Mouse (Mus musculus) kidney, adult 18-20 months (tissue): ENCODE results near the gene Msi2.

Experiments used
- DNase-seq: peaks from one replicate; pipeline ENCODE4 v3.0.0; 2021

Gene Msi2

DNA sequence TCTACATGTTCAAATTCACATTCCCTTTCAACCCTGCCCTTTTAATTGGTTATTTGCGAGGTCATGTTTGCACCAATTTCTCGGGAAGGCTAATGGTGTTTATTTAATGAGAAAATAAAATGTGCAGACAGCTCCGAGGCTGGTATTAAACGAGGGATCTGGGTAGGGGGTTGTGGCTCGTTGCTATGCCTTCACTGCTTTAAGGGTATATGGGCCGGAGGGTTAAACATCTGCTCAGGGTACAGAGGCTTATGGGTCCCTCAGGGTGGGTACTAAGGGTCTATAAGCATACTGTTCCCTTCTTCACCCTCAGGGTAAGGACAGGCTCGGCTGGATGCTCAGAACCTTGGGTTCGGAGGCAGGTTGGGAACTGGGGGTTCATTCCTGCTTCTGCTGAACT, 245.6 kb downstream of the Msi2 start:
- DNase-seq = no peak

DNA sequence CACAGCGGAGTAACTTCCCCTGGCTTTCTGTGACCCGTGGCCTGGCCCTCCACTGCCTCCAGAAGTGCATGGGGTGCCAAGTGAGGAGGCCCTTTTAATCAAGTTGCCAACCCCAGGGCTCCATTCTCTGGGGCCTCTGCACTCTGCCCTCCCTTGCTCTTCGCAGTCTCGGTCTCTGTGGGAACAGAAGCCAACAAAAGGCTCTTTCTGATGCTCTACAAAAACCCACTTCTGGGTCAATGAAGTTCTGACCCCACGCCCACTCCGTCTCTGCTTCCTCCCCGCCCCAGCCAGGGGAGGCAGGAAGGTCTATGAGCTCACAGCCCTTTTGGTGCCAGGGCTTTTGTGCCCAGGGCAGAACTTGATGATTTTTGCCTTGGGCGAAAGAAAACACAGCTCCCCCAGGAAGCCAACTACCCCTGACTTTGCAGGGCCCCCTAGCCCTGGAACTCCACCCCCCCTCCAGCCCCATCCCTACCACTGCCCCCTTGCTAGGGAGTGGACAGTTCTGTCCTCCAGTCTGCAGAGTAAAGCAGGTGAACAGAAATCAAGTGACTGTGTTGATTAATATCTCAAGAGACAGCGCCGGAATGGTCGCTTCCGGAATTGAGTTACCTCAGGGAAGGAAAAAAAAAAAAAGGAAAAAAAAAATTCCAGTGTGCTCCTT, 246.2 kb downstream of the Msi2 start:
- peak; percentile 27 for DNase-seq

DNA sequence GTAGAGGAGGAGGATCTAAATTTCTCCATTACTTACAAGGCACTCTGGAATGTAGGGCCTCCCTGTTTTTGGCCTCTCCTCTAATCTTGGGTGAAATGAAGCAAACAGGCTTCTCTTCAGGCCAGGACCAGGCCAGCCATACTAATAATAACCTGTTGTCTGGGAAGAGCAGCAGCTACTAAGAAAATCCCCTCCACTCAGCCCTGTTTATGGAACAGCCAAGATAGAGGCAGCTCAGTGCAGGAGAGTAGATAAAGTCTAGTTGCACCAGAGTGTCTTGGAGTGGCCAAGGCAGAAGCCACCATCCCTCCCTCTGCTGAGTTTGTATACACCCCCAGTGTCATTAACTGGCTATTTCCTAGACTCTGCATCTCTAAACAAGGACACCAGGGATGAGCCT, 247.7 kb downstream of the Msi2 start:
- no peak for DNase-seq

DNA sequence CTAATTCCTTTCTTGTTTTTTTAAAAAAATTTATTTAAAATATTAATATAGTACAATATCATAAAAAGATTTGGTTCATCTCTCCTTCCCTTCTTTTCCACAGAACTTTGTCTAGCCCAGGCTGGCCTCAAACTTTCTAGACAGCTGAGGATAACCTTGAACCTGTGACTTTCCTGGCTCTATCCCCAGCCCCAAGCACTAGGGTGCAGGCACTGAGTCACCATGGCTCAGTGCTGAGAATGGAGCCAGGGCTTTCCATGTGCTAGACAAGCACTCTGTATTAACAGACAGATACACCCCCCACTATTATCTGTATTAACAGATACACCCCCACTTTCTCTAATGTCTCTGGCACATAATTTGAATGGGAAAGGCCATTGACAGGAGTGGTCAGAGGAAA, 249.3 kb downstream of the Msi2 start:
- no peak for DNase-seq

DNA sequence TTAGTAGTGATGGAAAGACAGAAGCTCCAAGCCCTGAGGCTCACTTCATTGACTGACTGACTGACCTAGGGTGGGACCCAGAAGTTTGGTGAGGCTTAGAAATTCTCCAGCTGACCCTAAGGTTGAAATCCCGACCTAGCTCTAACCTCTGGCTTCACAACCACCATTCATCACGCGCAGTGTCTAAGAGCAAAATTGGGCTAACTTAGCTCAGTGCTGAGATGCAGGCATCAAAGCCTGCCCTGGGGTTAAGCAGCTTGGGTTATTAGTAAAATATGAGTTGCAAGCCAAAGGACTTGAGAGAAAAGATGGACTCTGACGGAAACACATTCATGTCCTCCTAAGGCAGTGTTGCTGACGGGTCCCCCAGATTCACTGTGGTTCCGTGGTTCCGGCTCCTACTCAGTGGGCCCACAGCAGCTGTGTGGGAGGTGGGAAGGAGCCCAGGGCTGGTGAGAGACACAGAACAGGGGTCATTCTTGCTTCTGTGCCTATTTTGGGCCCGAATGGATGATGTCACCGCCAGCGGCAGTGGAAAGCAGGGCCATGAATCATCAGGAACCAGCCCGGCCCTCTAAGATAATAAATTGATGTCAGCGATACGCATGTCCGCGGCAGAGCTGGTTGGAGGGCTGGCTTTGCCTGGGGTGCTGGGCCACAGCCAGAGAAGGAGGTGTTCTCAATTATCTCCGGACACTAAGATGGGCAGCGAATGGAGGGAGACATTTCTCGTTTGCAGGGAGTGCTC, 250.6 kb downstream of the Msi2 start:
- DNase-seq = peak; percentile 61

DNA sequence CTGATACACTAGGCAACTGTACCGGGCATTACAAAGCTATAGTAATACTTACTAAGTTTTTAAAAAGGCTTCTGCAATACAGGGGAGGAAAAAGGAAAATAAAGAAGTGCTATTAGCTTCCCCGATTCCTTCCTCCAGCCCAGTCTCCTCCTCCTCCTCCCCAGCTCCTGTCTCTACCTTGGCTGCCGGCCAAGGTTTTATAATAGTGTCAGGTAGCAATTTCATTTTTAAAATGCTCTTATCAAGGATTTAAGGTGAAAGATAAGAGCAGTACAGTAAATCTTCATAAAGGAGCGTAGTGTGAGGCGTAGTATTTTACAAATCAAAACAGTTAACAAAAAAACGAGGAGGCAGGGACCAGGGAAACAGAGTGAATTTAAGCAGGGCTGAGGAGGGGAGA, 254.4 kb downstream of the Msi2 start:
- DNase-seq = no peak

DNA sequence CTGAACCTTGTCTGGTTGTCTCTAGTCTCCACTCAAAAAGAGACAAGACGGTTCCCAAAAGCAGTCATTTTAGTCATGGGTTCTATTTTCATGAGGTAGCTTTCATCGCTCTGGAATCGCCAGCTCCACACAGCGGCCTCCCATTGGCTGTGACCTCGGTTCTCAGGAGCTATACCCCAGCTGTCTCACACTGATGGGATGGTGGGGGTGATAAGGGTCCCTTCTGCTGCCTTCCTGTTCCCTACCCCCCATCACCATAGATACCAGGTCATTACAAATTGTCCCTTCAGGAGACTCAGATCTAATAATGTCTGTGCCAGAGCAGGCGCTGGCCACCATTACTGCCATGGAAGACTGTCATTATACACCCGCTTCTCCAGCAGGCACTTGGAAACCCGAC, 255.5 kb downstream of the Msi2 start:
- DNase-seq = no peak

DNA sequence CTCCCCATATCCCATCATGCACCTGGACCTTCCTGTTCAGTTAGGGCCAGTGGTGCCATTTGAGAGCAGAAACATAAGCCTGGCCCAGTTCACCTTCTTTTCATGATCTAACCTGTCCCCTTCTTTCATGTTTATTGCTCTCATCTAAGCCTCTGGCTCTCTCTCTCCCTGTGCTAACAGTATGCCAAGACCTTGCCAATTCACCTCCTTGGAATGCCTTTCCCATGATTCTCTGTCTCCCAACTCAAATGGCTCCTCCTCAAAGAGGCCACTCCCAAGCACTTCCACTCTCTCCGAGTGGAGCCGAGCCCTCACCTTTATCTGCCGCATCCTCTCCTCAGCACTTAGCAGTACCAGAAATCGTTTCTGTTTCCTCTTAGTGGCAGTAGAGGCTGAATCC, 256.7 kb downstream of the Msi2 start:
- no peak for DNase-seq

DNA sequence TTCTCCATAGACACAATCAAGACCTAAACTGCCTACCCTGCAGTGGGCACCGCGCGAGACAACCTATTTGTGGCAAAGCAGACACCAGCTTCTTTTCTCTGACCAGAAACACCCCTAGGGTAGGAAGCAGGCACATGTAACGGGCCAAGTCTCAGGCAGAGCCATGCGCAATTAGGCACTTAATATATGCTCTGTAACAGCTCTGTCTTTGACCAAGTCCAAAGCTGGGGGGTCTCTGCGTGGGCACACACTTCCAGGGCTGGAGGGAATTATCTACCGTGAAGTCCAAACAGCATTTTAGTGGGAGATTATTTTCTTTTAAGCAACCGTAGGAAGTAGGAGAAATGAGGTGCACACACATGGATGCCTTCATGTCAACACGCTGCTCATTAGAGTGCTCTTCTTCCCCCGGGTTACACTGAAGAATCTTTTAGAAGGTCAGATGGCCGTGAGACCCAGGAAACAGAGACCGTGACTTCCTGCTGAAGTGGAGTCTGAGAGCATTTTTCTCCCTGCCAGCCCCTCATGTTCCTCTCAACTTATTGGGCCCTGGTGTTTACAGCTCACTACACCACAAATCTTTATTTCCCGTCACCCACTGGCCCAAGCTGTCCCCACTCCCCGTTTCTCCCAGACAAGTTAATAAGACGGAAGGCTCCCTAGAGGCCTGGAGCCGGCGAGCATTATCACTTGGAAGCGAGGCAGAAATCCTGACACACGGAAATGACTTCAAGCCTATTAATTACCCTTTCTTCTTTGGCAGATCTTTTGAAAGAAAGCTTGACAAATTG, 258.2 kb downstream of the Msi2 start:
- DNase-seq = peak; percentile 35

DNA sequence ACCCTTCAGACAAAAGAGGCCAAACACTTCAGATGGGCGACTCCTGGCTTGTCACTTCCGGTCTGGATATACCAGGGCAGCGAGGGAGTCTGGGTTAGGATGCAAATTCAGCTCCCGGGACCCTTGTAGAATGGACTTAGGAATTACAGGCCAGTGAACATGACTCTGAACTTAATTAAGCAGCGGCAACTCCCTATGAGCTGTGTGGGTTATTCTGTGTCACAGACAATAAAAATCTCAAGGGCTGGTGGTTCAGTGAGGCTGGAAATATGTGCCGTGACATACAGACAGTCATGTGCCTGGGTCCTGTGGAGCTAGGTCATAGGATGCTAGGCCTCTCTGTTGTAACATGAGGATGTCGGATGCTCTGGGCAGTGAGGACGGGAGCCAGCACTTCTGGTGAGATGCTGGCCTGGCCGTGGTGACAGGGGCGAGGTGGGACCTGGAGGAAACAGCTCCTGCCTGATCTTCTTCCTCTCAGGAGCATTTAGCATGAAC, 261.0 kb downstream of the Msi2 start:
- no peak for DNase-seq

DNA sequence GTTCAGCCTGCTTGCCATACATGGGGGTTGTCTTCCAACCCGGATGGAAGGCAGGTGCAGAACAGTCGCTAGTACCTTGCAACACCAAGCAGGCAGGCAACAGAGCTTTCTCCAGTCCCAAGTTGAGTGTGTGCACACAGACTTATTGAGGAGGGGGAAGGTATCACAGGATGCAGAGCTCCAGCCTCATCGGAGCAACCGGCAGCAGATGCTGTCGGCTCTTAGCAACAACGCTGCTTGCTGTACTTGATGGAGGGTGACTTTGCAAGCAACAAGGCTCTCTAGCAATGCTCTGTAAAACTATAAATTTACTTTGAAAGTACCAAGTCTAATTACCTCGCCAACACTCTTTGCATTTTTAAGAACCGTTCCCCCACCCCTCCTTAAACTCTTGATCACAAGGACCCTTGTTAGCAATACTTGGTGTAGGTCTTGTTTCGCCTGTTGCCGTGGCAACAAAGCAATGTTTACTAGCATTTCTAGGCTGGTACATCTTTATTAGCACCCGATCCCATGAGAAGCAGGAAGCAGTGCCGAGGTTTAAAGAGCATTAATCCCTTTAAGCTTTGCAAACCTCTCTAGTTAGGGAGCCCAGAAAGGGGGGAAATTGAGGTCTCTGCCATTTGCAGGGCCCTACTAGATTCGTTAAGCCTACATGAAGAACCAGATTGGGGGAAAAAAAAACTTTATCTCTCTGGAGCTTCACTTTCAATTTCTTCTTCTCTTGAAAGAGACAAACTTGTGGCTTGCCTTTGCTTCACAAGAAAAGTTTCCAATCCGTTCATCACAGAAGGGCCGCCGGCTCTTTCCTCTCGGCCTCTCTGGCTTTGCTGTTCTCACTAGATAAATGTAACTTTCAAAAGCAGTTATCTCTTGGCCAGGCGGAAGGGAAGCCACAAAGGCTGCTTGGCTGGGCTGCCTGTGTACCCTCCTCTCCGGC, 263.2 kb downstream of the Msi2 start:
- DNase-seq = no peak

DNA sequence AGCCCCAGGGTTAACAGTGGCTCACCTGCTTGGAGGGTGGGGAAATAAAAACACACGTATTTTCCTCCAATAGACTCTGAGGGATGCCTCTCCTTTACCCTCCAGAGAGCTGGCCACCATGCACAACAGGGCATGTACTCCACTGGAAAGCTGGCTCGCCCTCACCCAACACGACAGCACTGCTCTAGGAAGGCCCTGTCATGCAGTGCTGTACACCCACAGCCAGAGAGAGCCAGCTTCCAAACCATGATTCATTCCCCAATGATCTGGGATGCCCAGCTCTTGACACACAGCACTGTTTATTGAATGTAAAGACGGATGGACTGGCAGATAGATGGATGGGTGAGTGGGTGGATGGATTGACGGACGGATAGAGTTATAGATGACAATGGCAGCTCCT, 269.1 kb downstream of the Msi2 start:
- DNase-seq = no peak

DNA sequence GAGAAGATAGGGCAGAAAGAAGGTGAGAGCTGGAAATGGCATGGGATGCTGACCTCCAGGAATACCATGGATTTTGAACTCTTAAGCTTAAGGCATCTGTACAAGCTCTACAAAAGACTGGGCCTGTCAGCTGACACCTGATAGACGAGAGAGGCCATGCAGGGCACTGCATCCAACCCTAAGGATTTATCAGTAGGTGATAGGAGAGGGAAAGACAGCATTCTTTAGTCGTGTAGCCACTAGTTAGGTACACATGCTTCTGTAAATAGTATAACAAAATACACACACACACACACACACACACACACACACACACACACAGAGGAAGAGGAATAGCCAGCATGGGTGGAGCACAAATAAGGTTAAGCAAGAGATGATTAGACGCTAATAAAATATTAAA, 269.7 kb downstream of the Msi2 start:
- no peak for DNase-seq

DNA sequence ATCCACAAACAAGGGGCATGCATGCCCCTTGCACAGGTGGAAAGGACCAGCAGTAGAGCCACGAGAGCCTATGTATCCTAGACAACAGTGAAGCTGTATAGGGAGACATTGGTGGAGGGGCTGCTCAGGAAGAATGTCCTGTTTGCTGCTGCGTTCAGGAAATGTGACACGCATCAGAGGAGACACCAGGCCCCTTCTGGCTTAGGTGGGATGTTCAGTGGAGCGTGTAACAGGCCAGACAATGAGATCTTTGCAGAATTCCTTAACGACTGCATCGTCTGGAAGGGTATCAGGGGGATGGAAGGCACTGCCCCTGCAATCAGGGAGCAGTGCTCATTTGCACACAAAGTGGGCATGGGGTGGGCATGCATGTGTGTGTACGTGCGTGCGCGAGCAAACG, 271.0 kb downstream of the Msi2 start:
- no peak for DNase-seq

DNA sequence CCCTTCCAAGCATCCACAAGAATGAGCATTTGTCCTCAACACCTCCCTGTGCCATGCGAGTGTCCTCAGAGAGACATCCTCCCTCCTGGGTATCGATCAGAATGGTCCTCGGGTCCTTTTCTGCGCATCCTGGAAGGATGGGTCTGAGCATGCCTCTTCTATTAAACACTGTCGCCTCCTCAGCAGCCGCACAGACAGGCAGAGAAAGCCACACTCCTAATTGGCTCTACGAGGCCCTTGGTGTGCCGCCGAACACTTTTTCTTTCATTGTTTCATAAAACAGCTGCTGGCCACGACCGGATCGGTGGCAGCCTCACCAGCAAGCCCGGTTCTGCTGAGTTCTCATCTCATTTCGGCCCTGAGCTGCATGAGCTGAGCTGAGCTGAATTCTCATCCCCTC, 274.4 kb downstream of the Msi2 start:
- no peak for DNase-seq

DNA sequence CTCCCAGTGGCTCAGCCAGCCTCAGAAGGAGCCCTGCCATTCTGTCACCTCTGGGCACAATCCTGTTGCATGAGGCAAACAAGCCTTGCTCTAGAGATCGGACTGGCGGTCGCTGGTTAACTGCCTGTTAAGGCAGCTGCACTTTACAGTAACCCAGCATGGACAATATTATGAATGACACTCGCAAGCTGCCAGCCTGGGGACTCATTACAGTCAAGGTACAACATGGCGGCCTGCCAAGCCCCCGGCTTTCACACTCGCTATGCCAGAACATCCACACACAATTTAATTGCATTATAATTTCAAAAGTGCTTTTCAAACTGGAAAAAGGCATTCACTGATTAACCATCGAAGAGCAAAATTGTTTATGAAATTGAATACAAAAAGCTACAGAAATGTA, 275.0 kb downstream of the Msi2 start:
- DNase-seq = no peak

DNA sequence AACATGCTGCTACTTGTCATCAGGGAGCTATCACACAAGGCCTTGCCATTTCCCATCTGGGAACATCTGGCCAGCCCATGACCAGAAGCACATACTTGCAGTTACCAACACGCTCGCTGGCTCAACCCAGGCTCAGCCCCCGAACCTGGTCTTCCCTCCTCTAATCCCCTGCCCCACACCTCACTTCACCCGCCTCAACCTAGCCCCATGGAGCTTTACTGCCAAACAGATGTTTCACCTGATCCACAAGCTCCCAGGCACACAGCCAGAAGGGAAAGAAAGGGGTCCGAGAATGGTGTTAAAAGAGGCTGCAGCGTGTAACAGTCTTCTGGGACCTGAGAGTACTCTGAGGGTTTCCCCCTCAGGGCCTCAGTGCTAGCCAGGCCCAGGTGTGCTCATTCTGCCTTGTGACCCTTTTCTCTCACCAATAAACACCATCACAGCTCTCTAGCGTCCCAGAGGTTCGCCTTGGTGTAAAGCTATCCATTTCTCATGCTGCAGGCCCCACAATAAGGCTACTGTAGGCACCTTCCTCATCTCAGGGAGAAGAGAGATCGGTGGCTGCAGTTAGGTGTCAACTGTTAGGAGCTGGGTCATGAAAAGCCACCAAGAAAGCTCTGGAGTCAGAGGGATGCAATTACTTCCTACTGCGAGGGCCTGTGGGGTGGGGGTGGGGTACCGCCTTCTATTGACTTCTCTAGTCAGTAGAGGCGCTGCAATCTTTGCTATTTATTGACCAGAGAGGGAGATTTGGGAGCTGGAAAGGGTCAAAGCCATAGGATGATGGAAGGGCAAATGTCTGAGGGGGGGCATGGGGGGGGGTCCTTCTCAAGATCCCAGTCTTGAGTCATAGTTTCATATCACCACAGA, 276.2 kb downstream of the Msi2 start:
- no peak for DNase-seq

DNA sequence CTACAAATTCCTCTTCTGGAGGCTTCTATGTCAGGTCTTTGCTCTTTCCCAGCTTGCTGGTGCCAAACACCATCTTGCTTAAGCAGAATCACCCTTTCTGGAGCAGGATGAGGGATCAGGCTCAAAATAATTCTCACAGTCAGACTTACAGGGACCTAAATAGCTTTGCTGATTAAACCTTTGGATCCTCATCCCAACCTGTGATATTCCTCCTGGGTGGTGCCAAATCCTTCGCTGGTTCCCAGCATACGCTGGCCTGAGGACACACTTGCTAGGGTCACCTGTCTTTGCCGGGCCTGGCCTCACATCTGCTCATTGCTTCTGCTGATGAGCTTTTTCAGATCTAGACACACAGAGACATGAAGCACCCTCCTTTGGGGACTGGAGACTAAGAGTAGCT, 279.7 kb downstream of the Msi2 start:
- DNase-seq = no peak

DNA sequence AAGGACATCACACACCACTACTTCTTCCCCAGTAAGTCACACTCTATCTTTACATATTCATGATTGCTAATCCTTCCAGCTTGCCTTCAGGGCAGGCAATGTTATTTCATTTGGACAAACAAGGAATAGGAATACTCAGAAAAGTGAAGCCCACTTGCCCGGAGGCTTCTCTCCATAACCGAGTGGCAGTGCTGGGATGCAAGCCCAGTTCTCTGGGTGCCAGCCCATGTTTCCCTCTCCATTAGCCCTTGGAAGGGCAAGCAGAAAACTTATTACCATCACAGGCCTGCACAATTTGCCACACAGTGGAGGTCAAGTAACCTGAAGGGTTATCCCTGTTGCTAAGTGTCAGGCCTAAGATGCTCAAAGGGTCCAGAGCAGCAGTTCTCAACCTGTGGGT, 281.7 kb downstream of the Msi2 start:
- DNase-seq = peak; percentile 16

DNA sequence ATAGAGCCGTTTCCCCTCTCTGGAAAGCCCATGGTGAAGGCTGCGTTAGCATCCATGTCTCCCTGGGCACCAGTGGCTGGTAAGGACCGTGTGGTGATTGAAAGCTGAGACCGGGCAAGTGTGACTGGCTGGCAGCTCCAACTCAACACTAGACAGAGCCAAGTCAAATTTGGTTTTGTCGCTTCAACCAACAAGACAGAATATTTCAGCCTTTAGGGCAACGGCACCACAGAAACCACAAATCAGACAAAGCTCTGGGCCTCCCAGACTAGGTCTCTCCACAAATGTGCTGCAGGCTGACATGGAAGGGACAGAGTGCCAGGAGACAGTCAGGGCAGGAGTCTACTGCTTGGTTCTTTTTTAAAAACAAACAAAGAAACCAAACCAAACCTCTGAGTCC, 282.8 kb downstream of the Msi2 start:
- DNase-seq = no peak

DNA sequence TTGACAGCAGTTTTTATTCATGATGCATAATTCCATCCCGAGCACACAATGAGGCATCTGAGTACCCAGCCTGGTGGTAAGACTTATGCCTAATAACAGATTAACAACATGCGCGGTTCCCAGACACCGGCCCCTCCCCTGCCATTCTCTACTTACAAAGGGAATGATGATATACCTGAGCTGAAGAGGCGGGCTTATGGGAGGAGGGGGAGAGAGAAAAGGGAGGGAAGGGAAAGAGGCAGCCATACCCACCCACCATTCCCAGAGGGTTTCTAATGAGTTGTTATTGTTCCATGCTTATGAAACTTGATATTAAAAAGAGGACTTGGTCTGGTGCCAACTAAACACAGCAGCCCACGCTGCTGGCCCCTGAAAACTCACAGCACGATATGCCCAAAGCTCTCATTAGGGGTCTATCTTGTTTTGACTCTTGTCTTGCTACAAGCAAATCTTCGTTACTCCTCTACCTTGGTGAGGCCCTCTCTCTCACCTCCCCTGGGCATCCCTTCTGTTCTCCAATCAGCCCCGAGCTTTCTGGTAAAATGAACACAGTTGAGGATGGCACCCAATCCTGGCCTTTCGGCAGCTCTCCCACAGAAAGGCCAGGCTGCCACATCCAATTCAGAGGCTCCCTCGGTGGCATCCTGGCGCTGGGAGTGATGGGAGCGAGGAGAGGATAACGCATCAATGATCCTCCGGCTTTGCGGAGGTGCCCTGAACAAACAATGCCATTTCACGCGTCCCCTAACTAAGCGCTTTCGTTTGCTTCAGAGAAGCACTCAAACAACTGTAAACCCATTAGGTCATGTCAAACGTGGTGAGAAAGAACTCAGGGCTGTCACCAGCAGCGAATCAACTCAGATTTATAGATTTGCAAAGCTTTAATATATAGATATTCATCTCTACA, 286.7 kb downstream of the Msi2 start:
- DNase-seq = no peak
